Mouse (Mus musculus) MEL-GATA-1-ER (cell line): ENCODE measurements around the gene Sdcbp2.

ENCODE experiments used
- DNase-seq: peaks from one replicate; pipeline ENCODE4 v3.0.0-alpha.2; 2012; ENCODE audit warnings: low read depth; ENCODE audit errors: extremely low read depth

Gene Sdcbp2

GRCm38 (mm10) chr2:151631406-151632158 is 59.2 kb downstream of the Sdcbp2 start:
- DNase-seq, result no peak

DNA sequence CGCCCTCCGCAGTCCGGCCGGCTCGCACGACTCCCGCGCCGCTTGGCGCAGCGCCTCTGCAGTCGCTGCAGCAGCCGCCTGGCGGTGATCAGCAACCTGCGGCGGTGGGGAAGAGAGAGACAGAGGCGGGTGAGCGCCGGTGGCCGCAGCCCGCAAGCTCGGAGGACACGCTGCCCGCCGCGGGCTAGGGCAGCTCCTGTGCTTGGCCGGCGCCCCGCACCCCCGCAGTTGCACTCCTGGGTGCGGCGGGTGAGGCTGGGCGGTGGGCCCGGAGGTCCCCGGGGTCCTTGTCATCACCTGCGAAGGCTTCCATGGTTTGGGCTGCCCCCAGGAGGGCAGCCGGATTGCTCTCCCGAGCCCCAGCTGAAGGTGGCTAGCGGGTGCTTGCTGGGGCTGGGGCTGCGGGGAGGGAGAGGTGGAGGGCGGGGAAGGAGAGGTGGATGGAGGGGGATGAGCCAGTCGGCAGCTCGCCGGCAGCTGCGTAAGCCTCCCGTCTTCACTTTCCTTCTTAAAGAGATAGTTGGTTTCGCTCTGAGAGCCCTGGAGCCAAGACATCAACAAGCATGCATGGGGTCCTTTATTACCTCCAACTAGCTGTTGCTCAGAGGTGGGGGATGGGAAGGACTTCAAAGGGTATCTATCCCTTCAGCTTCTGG is 59.9 kb downstream of the Sdcbp2 start, which contains the start of gene Snph:
Snph (minus strand) TSS at position 435 of the 656 bp plus-strand sequence.
- DNase-seq, result no peak

GRCm38 (mm10) chr2:151632982-151633381 is 60.6 kb downstream of the Sdcbp2 start:
- DNase-seq, result no peak

DNA sequence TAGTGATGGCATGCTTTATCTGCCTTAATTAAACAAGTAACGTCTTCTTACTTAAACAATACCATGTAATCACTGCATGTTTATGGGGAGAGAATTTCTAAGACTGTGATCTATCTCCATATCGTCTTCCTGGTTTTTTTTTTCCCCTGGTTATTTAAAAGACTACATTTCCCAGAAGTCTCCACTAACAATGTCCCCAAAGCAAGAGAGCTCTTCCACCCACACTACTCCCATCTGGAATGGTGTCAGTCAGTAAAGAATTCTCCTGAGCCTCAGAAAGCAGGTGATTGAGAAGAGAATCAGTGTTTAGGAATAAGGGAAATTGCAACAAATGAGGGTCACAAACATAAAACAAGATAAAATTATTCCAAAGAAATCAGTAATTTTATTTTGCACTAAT is 62.5 kb downstream of the Sdcbp2 start:
- no peak for DNase-seq

DNA sequence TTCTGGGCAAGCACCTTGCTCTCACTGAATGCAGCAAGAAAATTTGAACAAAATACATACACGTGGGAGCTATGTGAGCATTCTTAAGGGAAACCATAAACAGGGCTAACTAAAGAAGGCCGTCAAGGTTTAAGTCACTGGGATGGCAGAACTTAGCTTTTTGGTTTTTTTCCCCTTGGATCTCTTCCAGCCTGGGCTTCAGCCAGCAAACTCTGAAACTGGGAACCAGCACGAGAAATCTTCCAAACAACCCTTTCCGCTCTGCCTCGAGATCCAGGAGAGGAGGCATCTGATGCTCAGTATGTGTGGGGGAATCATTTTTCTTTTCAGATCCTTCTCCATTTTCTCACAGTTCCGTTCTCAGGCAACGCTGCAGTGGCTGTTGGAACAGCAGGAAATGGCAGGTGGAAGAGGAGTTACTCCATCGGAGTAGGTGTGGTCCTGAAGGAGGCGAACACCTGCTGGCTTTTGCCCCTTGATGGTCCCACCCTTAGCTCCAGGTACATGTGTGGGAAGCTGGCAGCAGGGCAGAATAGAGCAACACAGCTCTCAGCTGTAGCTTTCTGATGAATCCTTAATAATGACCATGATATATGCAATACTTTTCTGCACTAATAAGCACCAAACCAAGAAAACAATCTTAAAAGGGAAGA is 63.1 kb downstream of the Sdcbp2 start:
- DNase-seq, result no peak

DNA sequence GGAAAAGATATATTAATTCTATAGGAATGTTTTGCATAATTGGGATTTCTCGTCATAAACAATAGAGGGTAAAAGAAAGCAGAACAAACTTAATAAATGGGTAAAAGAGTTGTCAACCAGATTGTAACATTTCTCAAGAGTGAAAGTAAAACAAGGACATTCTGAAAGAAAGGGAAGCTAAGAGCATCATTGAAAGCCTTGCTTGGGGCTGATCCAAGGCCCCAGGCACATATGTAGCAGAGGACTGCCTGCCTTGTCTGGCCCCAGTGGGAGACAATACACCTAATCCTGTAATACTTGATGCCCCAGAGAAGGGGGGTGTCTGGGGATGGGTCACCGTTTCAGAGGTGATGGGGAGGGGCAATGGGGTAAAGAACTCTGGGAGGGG is 63.6 kb downstream of the Sdcbp2 start:
- no peak for DNase-seq
